Mouse (Mus musculus): ENCODE data around the gene Tnni2.

Gene Tnni2

GRCm38 (mm10) chr7:142430160-142430678 is 11.4 kb upstream of the Tnni2 start:
- no peak for DNase-seq (ENCODE audit: low spot score)

GRCm38 (mm10) chr7:142431106-142431505 is 10.5 kb upstream of the Tnni2 start:
- no peak for DNase-seq (ENCODE audit: low spot score)

- DNase-seq (ENCODE audit: low spot score), result no peak
Measured at GRCm38 (mm10) chr7:142433623-142434022, 8.0 kb upstream of the Tnni2 start.

- DNase-seq (ENCODE audit: low spot score), result peak; percentile 29
Measured at GRCm38 (mm10) chr7:142434137-142434865, 7.3 kb upstream of the Tnni2 start, which contains the start of gene Syt8. Syt8 (plus strand) TSS chr7:142434850.

GRCm38 (mm10) chr7:142435524-142435923 is 6.1 kb upstream of the Tnni2 start:
- peak; percentile 84 for DNase-seq (ENCODE audit: low spot score)

- DNase-seq (ENCODE audit: low spot score), result no peak
Measured at GRCm38 (mm10) chr7:142437324-142437723, 4.3 kb upstream of the Tnni2 start.

GRCm38 (mm10) chr7:142439966-142440365 is 1.6 kb upstream of the Tnni2 start:
- no peak for DNase-seq (ENCODE audit: low spot score)

GRCm38 (mm10) chr7:142440657-142441114 is 922 bp upstream of the Tnni2 start:
- peak; percentile 88 for DNase-seq (ENCODE audit: low spot score)

GRCm38 (mm10) chr7:142442081-142442907 is 686 bp downstream of the Tnni2 start:
- no peak for DNase-seq (ENCODE audit: low spot score)

- DNase-seq (ENCODE audit: low spot score), result no peak
Measured at GRCm38 (mm10) chr7:142442908-142443420, 1.4 kb downstream of the Tnni2 start.

GRCm38 (mm10) chr7:142443474-142443873 is 1.9 kb downstream of the Tnni2 start:
- no peak for DNase-seq (ENCODE audit: low spot score)

- DNase-seq (ENCODE audit: low spot score), result no peak
Measured at GRCm38 (mm10) chr7:142444171-142444570, 2.6 kb downstream of the Tnni2 start.

- DNase-seq (ENCODE audit: low spot score), result no peak
Measured at GRCm38 (mm10) chr7:142445324-142445723, 3.7 kb downstream of the Tnni2 start.

GRCm38 (mm10) chr7:142446264-142446663 is 4.7 kb downstream of the Tnni2 start:
- no peak for DNase-seq (ENCODE audit: low spot score)

- no peak for DNase-seq (ENCODE audit: low spot score)
Measured at GRCm38 (mm10) chr7:142449038-142449617, 7.5 kb downstream of the Tnni2 start.

- no peak for DNase-seq (ENCODE audit: low spot score)
Measured at GRCm38 (mm10) chr7:142454706-142455105, 13.1 kb downstream of the Tnni2 start.

GRCm38 (mm10) chr7:142455251-142455650 is 13.6 kb downstream of the Tnni2 start:
- DNase-seq (ENCODE audit: low spot score), result no peak

- no peak for DNase-seq (ENCODE audit: low spot score)
Measured at GRCm38 (mm10) chr7:142456806-142457205, 15.2 kb downstream of the Tnni2 start.

GRCm38 (mm10) chr7:142457227-142457811 is 15.7 kb downstream of the Tnni2 start:
- DNase-seq (ENCODE audit: low spot score), result peak; percentile 73

- DNase-seq (ENCODE audit: low spot score), result peak; percentile 80
Measured at GRCm38 (mm10) chr7:142458026-142458425, 16.4 kb downstream of the Tnni2 start.

GRCm38 (mm10) chr7:142458676-142459298 is 17.2 kb downstream of the Tnni2 start:
- no peak for DNase-seq (ENCODE audit: low spot score)

All from embryo, embryonic 10 days (tissue).